Mouse (Mus musculus) heart, embryonic 15.5 days (tissue): ENCODE data around the gene Grn. TPM values are rescaled to one million over a fixed set of nuclear protein-coding genes. Genes with fewer than 3 reads are reported as not detected.

Experiments used
- microRNA-seq: library from miRNA; unstranded; fragments of <30 nt; microRNA quantifications from one replicate; pipeline ENCODE4, GENCODE M21; 2016
- polyA plus RNA-seq: library from polyadenylated mRNA; unstranded; fragments of >200 nt; fragmentation: Nextera tagmentation; extraction: Ambion mirVana; gene quantifications from 2 replicates; pipeline ENCODE4 v1.2.1, GENCODE M21; 2015

Grn gene
- polyA plus RNA-seq, 1 experiment from 2014 or later, result 198 TPM

Small RNAs within 50 kb of the gene (microRNA-seq; reads per million reads assigned to microRNA genes)
- gene Mir6930, result not detected

Other genes starting within 250 kb of the Grn start
- 74.6 and 83.4 TPM in 2 replicates for gene Lsm12, start 245.0 kb upstream of the Grn start, polyA plus RNA-seq
- gene G6pc3, start 240.7 kb upstream of the Grn start, polyA plus RNA-seq, result 20.9 and 23.3 TPM in 2 replicates
- gene Hdac5, start 200.1 kb upstream of the Grn start, polyA plus RNA-seq, result 76.7 and 86.8 TPM in 2 replicates
- gene BC030867, start 181.4 kb upstream of the Grn start, polyA plus RNA-seq, result 8.3 and 12.7 TPM in 2 replicates
- 0.05 and 0.06 TPM in 2 replicates for gene Asb16, start 161.6 kb upstream of the Grn start, polyA plus RNA-seq
- gene Tmub2, start 145.4 kb upstream of the Grn start, polyA plus RNA-seq, result 36.4 and 43.1 TPM in 2 replicates
- 6.8 and 8.9 TPM in 2 replicates for gene Atxn7l3, start 133.7 kb upstream of the Grn start, polyA plus RNA-seq
- 51.0 and 60.2 TPM in 2 replicates for gene Ubtf, start 110.6 kb upstream of the Grn start, polyA plus RNA-seq
- 20.2 and 31.9 TPM in 2 replicates for gene Slc4a1, start 64.1 kb upstream of the Grn start, polyA plus RNA-seq
- gene Rundc3a, start 36.9 kb upstream of the Grn start, polyA plus RNA-seq, result 0.64 and 2.5 TPM in 2 replicates
- gene Slc25a39, start 22.4 kb upstream of the Grn start, polyA plus RNA-seq, result 293 and 321 TPM in 2 replicates
- 2.7 and 5.7 TPM in 2 replicates for gene Fam171a2, start 17.4 kb downstream of the Grn start, polyA plus RNA-seq
- gene Itga2b, start 39.8 kb downstream of the Grn start, polyA plus RNA-seq, result 8.7 TPM in 2 replicates
- 34.4 and 38.4 TPM in 2 replicates for gene Gpatch8, start 126.1 kb downstream of the Grn start, polyA plus RNA-seq
- 9.7 and 13.7 TPM in 2 replicates for gene Gm11627, start 149.1 kb downstream of the Grn start, polyA plus RNA-seq
- gene Fzd2, start 174.1 kb downstream of the Grn start, polyA plus RNA-seq, result 15.1 and 20.4 TPM in 2 replicates
- 0.45 and 0.57 TPM in 2 replicates for gene Meioc, start 233.4 kb downstream of the Grn start, polyA plus RNA-seq